Comparison of ENCODE assay signal across 21 mouse cellular contexts in genomic region chr15:4139516-4139915, GRCm38 (mm10).
A peak's percentile ranks its signal among the peaks of the same experiment; 100 is the strongest.
DNase-seq lines count a peak whose midpoint lies in the region; ATAC-seq and TF ChIP-seq lines count a peak whose summit lies in the region.
"Had no signal": no experiment of that assay in that cellular context is flagged by ENCODE, and none has a peak within 500 bp of the region (broad histone marks: within the 10 kb centered on the region; RNA-seq: fewer than 3 reads in every experiment).

No protein-coding gene starts in this region.

- no peak overlapping the region for H3K27ac ChIP-seq in forebrain, embryonic 16.5 days (ENCODE audit: low read length)
- no peak overlapping the region for H3K27ac ChIP-seq in forebrain, embryonic 11.5 days (ENCODE audit: low read depth, low read length)
- no peak overlapping the region for H3K27ac ChIP-seq in hindbrain, embryonic 14.5 days
- H3K27ac ChIP-seq in liver, postnatal 0 days (ENCODE audit: low read depth): no peak overlapping the region
- H3K27ac ChIP-seq: limb, embryonic 10.5 days; macrophage; neural tube, embryonic 12.5 days had no signal

- ATAC-seq in forebrain, embryonic 16.5 days: peak; percentile 58; the same call in 1 of the 2 replicates
- no peak for ATAC-seq in forebrain, embryonic 11.5 days (replicated peaks; ENCODE audit: low FRiP score)
- ATAC-seq in hindbrain, embryonic 14.5 days (ENCODE audit: low FRiP score): no peak
- no peak for ATAC-seq in liver, postnatal 0 days
- ATAC-seq: hindbrain, embryonic 16.5 days had no signal

- no peaks in the 10 kb centered on the region for H3K9me3 ChIP-seq in forebrain, embryonic 16.5 days (ENCODE audit: control insufficient read depth, low read length)
- no peaks in the 10 kb centered on the region for H3K9me3 ChIP-seq in forebrain, embryonic 11.5 days (ENCODE audit: control insufficient read depth, low read length)
- H3K9me3 ChIP-seq in hindbrain, embryonic 14.5 days (ENCODE audit: control insufficient read depth, low read length): no peaks in the 10 kb centered on the region
- no peaks in the 10 kb centered on the region for H3K9me3 ChIP-seq in liver, postnatal 0 days (ENCODE audit: low read length)
- H3K9me3 ChIP-seq: heart, embryonic 12.5 days; limb, embryonic 10.5 days; neural tube, embryonic 12.5 days had no signal

- H3K9ac ChIP-seq in forebrain, embryonic 16.5 days (replicated peaks; ENCODE audit: low read depth, low read length): no peak overlapping the region
- no peak overlapping the region for H3K9ac ChIP-seq in forebrain, embryonic 11.5 days (ENCODE audit: low read length)
- H3K9ac ChIP-seq in hindbrain, embryonic 14.5 days: no peak overlapping the region
- no peak overlapping the region for H3K9ac ChIP-seq in liver, postnatal 0 days (replicated peaks)
- H3K9ac ChIP-seq: heart, embryonic 12.5 days; lung, embryonic 14.5 days; neural tube, embryonic 12.5 days had no signal

- WGBS in forebrain, embryonic 16.5 days: 87% methylated on average over 12 of the region's 12 CpGs
- WGBS in forebrain, embryonic 11.5 days: 86% methylated on average over 12 of the region's 12 CpGs
- WGBS in hindbrain, embryonic 14.5 days: 88% methylated on average over 12 of the region's 12 CpGs
- WGBS in liver, postnatal 0 days (ENCODE audit: insufficient replicate concordance): 88% methylated on average over 12 of the region's 12 CpGs

- TF ChIP-seq CTCF in liver, postnatal 0 days (IDR thresholded peaks at IDR 0.05; ENCODE audit: low read depth): no peak

- TF ChIP-seq EP300 in liver, postnatal 0 days (IDR thresholded peaks at IDR 0.05; ENCODE audit: low read depth): no peak

- H3K4me2 ChIP-seq in forebrain, embryonic 16.5 days (ENCODE audit: low read length): no peak overlapping the region
- no peak overlapping the region for H3K4me2 ChIP-seq in forebrain, embryonic 11.5 days (ENCODE audit: low read depth, low read length, severe bottlenecking)
- no peak overlapping the region for H3K4me2 ChIP-seq in hindbrain, embryonic 14.5 days (replicated peaks)
- H3K4me2 ChIP-seq in liver, postnatal 0 days (ENCODE audit: low read depth, low read length): no peak overlapping the region
- H3K4me2 ChIP-seq: heart, embryonic 12.5 days; liver, embryonic 11.5 days; lung, embryonic 14.5 days; neural tube, embryonic 12.5 days had no signal

- no peaks in the 10 kb centered on the region for H3K4me1 ChIP-seq in forebrain, embryonic 16.5 days (replicated peaks; ENCODE audit: control insufficient read depth, insufficient read depth, low read length)
- no peaks in the 10 kb centered on the region for H3K4me1 ChIP-seq in forebrain, embryonic 11.5 days (replicated peaks; ENCODE audit: control insufficient read depth, insufficient read depth, low read length)
- no peaks in the 10 kb centered on the region for H3K4me1 ChIP-seq in hindbrain, embryonic 14.5 days (replicated peaks; ENCODE audit: control insufficient read depth, insufficient read depth, low read length)
- no peaks in the 10 kb centered on the region for H3K4me1 ChIP-seq in liver, postnatal 0 days (ENCODE audit: insufficient read depth)
- H3K4me1 ChIP-seq: heart, embryonic 12.5 days; limb, embryonic 10.5 days; neural tube, embryonic 12.5 days had no signal

- H3K27me3 ChIP-seq in forebrain, embryonic 16.5 days (replicated peaks; ENCODE audit: control insufficient read depth, insufficient read depth, low read length): no peaks in the 10 kb centered on the region
- H3K27me3 ChIP-seq in forebrain, embryonic 11.5 days (ENCODE audit: control insufficient read depth, insufficient read depth, low read length): no peaks in the 10 kb centered on the region
- no peaks in the 10 kb centered on the region for H3K27me3 ChIP-seq in hindbrain, embryonic 14.5 days (ENCODE audit: control insufficient read depth, insufficient read depth, low read length)
- no peaks in the 10 kb centered on the region for H3K27me3 ChIP-seq in liver, postnatal 0 days (ENCODE audit: insufficient read depth, low read length)
- H3K27me3 ChIP-seq: heart, embryonic 12.5 days; neural tube, embryonic 12.5 days had no signal

- H3K4me3 ChIP-seq in forebrain, embryonic 16.5 days (replicated peaks; ENCODE audit: low read length): no peak overlapping the region
- H3K4me3 ChIP-seq in forebrain, embryonic 11.5 days (ENCODE audit: low read depth, low read length): no peak overlapping the region
- H3K4me3 ChIP-seq in hindbrain, embryonic 14.5 days (replicated peaks; ENCODE audit: low read length): no peak overlapping the region
- no peak overlapping the region for H3K4me3 ChIP-seq in liver, postnatal 0 days (ENCODE audit: low read depth, low read length)
- H3K4me3 ChIP-seq: erythroblast, embryonic 14.5 days; heart, embryonic 12.5 days; limb, embryonic 10.5 days; neural tube, embryonic 12.5 days had no signal

- no peaks in the 10 kb centered on the region for H3K36me3 ChIP-seq in forebrain, embryonic 16.5 days (ENCODE audit: control insufficient read depth, insufficient read depth)
- no peaks in the 10 kb centered on the region for H3K36me3 ChIP-seq in forebrain, embryonic 11.5 days (ENCODE audit: control insufficient read depth, insufficient read depth, low read length)
- H3K36me3 ChIP-seq in hindbrain, embryonic 14.5 days (replicated peaks; ENCODE audit: control insufficient read depth, insufficient read depth): peaks cover 22% of the 10 kb centered on the region
- H3K36me3 ChIP-seq in liver, postnatal 0 days (replicated peaks; ENCODE audit: insufficient read depth, low read length): no peaks in the 10 kb centered on the region
- H3K36me3 ChIP-seq: neural tube, embryonic 12.5 days had no signal

- no peak for DNase-seq in forebrain, embryonic 11.5 days (ENCODE audit: low spot score)
- peak; percentile 53 for DNase-seq in left cerebral cortex, adult 11 months (ENCODE audit: low spot score)
- no peak for DNase-seq in left cerebral cortex, postnatal 10 days (ENCODE audit: extremely low spot score in 1 of 2, low spot score in 2 of 2)
- DNase-seq in frontal cortex, postnatal 36 days (ENCODE audit: low spot score in 2 of 2): peak; percentile 56 to 57
- peak; percentile 51 to 69 for DNase-seq in right cerebral cortex, adult 2 months (ENCODE audit: low spot score in 2 of 2)
- no peak for DNase-seq in hindbrain, embryonic 14.5 days (ENCODE audit: low spot score)
- DNase-seq in liver, postnatal 0 days: no peak
- DNase-seq: cerebellum, adult 18-20 months; heart, postnatal 36 days; kidney, adult 18-20 months; kidney, postnatal 14 days; lung, embryonic 14.5 days; thymus, adult 18-20 months had no signal

- intact Hi-C loops in left cerebral cortex, postnatal 10 days (cut with DNase I): no loop called here

Comparison
In these comparisons a context has a peak if more than half of its experiments do, and no peak if none do; other contexts are left out.
1. DNase-seq: peak in left cerebral cortex, adult 11 months (single experiment), frontal cortex, postnatal 36 days (2 of 2) and right cerebral cortex, adult 2 months (2 of 2); none in forebrain, embryonic 11.5 days (single experiment), left cerebral cortex, postnatal 10 days (0 of 2), hindbrain, embryonic 14.5 days (single experiment) and liver, postnatal 0 days (single experiment).